Mouse (Mus musculus): ENCODE measurements around the gene Pip4k2a.

Gene Pip4k2a

DNA sequence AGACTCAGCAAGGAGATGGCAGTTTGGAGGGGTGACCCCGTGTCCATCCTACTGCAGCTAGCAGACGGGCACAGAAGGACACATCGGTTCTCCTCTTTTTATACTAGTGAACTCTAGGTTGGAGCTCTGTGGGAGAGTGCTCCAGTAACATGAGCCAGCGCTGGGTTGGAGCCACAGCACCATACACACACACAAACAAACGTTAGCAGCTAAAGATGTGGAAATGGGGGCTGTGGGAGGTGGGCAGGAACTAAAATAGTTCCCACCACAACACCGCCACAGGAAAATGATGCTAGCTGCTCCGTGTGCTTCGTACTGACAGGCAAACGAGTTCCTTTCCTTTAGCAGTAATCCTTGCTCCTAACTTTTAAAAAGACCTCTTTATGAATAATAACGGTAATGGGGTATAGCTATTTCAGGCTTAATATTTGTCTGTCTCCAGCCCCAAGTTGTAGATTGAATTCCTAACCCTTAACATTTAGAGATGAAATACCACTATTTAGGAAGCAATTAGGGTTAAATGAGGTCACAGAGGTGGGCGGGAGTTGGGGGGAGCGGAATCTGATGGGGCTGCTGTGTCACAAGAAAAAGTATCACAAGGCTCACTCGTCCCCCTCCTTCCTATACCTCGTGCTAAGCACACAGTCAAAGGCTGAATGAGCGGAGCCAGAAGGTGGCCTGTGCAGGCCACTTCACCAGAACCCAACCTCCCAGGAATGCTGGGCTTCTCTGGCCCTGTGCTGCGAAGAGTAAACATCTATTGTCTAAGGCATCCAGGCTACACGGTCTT is 73.9 kb downstream of the Pip4k2a start:
- DNase-seq (ENCODE audit: low spot score in 2 of 2): no peak

DNA sequence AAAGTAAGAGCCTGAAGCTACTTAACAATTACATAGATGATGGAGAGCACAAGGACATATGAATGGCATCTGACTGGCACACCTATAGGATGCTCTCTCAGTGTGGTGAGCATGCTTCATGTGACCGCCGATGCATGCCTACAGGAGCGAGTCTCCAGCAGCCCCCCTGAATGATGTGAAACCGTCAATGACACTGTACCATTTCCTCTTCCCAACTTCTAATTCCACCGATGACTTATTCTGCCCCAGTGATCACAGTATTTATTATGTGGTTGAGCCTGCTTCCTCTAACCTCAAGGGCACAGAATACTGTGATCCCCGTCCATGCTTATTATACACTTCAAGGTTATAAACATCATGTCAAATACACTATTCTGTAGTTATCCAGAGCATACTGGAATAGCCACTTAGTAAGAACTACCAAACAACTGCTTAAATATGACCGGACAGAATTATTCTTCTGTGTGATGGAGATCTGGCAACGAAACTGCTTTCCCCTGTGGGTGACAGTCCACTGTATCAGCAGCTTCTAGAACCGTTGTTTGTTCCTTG is 74.8 kb downstream of the Pip4k2a start:
- no peak for DNase-seq (ENCODE audit: low spot score in 2 of 2)

DNA sequence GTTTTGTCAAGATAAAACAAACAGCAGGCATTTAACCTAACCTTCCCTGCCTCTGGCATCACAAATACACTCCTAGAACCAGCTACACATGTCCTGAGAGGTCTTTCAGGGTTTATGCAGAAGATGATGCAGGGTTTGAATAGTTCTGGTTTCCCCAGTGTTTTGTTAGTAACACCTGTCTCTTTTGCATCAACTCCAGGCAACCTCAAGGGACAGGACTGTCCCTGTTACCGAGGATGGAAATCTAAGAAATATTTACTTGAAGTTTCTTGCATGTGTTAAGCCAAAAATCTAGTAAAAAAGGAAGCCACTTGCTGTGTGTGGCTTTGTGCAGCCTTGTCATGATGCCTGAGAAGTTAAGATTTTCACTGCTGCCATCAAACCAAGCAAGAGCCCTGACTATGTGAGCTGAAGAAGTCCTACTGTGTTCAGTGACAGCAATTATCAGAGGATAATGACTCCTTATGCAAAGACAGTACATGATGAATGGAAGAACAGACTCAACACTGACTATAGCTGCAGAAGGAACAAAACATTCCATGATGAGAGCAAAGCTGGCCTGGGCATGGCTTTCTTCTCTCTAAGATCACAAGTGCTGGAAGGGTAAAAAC is 76.3 kb downstream of the Pip4k2a start:
- no peak for DNase-seq (ENCODE audit: low spot score in 2 of 2)

DNA sequence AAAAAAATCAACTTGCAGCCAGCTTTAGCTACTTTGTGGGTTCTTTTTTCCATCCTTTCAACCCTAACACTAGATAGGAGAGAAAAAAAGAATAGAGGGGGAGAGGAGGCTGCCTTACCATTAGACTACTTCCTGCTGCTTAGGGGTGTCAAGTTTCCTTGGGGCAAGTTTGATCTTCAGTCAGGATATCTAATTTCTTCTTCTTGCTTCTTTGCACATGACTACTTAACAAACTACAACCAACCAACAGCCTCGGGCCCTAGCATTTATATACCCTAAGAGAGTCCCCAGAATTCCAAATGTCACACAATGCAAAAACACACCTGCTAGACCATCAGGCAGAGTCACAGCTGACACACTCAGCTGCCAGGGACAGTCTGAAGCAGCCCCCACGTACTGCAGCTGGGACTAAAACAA is 77.5 kb downstream of the Pip4k2a start:
- DNase-seq (ENCODE audit: low spot score in 2 of 2): no peak

DNA sequence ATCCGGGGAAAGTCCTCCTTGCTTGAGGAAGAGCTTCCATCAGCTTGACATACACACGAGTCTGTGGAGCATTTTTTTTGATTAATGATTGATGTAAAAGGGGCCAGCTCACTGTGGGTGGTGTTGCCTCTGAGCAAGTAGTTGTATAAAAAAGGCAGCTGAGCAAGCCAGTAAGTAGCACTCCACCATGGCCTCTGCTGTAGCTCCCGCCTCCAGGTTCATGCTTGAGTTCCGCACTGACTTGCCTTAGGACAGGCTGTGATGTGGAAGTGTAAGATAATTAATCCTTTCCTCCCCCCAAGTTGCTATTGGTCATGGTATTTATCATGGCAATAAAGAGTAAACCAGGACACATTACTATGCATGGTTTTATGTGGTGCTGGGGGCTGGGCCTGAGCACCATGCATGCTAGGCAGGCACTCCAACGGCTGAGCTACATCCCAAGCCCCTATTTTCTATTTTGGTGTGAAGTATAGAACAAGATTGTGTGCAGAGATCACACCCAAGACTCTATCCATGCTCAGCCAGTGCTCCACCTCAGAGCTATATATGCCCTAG is 78.0 kb downstream of the Pip4k2a start:
- DNase-seq (ENCODE audit: low spot score in 2 of 2): no peak

DNA sequence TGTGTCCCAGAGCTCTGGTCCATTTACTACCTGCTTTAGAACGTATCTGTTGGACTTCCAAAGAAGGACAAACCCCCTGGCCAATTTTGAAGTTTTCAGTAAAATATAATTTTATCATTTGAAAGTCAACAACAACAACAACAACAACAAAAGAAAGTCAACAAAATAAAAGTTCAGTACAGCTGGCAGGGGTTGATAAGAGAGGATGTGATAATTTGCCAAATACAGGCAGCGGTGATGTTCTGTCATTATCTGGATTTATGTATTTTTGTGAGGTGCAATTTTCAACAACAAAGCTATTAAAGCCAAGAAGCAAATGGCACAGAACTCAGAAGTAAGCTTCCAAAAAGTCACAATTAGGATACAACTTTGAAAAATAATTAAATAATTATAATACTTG is 80.1 kb downstream of the Pip4k2a start:
- DNase-seq (ENCODE audit: low spot score in 2 of 2): no peak

DNA sequence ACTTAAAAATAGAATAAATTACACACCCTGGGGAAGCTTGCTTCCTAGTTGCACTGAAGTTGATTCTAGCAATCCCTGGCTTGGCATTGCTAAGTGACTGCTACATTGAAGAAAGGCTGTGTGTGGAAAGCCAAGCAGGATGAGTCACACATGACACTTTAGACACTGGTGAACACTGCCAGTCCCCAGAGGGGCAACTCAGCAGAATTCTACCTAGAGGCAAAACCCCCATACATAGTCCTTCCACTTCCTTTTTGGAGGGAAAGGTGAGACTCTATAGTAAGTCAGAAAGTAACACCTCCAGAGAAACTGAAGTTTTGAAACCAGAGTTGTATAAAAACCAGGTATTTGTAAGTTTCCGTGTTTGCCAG is 80.6 kb downstream of the Pip4k2a start:
- DNase-seq (ENCODE audit: low spot score in 2 of 2): peak; percentile 54 to 69

DNA sequence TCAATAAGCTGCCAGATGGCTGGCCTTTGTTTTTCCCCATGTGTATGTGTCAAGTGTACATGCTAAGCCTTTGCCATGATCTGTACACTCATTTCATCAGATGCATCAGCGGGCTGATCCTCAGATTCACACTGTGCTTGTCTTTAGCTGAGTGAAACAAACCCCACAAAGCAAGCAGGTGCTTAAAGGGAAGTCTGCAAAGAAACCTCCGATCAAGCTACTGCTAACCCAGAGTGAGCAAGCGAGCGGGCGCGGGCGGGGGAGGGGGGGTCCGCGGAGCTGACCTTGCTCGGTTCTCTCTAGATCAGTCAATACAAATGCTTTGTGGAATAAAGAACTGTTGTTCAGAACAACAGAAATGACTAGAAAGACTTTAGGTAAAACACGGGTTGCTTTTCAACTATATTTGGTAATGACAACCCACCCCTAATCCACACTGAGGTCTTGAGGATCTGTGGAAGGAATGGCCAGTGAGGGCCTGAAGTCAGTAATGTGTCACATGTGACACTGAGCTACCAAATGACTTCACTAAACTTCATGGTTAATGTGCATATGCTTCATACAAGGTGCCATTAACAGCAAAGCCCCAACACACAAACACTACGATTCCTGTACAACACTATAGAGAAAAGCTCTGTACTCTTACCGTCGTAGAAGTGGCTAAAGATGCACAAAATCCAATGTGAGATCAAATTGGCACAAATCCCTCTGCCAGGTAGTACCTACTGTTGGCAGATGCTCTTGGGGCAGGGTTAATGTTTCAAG is 81.1 kb downstream of the Pip4k2a start:
- no peak for DNase-seq (ENCODE audit: low spot score in 2 of 2)

DNA sequence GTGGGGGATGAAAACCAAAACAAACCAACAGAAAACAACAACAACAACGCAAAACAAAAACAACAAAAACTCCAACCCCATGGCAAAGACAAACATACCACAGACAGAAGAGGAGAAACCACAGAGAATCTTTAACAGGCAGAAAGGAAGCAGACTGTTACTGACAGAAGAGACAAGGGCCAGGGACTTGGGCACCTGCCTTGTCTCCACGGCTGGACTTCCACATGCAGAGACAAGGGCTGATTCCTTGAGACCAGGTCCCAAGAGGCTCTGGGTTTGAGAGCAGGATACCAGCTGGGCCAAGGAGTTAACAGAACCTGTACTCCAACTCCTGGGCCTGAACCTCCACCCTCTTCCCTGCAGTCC is 81.9 kb downstream of the Pip4k2a start:
- DNase-seq (ENCODE audit: low spot score in 2 of 2): no peak

DNA sequence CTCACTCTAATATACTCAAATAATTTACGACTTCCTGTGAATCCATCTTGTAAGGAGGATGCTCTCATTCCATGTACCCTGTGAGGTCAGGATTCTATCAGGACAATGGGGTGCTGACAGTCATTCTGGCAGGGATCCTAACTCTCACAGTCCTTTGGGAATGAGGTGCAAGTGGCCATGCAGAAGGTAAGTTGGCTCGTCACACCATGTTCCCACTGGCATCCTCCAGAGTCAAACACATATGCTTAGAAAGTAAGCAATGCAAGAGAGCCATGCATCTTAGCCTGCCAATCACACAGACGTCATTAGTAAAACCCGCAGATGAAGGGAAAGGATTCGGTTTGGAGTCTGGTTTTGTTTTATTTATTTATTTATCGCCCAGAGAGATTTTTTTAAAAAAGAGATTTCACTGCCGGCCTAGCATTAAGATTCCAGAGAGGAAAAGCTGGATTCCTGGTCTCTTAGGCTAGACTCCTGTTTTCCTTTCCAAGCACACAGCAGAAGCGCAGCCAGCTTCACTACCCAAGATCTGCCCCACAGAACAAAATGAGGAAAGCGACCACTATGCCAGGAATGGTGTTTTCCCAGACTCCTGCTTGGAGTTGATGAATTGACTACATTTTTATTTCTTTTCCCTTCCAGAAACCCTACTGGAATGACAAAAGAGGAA is 82.4 kb downstream of the Pip4k2a start:
- DNase-seq (ENCODE audit: low spot score in 2 of 2): no peak

DNA sequence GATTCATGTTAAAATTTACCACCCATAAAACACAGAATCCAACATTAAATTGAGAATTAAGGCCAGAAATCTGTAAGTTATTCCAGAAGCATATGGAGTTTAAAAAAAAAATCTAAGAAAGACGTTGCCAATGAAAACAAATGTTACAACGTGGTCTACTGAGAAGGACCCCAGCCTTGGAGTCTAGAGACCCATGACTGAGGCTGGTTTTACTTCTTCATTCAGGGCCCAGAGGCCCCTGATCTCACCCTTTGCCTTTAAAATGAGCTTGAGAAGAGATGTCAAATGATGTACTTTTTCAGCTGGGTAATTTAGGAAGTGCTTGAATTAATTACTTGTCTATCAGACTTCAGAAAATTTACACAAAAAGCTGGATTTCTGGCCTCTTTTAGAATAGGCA is 83.2 kb downstream of the Pip4k2a start:
- DNase-seq (ENCODE audit: low spot score in 2 of 2): no peak

DNA sequence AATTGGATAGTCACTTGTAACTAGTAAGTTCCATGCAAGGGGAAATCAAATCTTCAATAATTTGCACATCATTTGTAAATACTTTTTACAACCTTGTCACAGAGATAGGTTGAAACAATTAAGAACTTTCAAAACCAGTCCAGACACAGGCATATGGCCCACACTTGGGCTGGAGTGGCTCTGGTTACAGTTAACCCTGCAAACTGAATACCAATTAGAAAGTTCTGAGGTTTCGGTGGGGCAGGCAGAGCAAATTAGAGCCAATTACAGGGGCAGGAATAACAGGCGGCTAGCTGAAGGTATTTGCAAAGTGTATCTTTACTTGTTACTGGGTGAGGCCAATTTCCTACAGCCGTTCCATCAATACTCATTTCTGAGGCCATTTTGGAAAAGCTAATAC is 84.3 kb downstream of the Pip4k2a start:
- DNase-seq (ENCODE audit: low spot score in 2 of 2): no peak

DNA sequence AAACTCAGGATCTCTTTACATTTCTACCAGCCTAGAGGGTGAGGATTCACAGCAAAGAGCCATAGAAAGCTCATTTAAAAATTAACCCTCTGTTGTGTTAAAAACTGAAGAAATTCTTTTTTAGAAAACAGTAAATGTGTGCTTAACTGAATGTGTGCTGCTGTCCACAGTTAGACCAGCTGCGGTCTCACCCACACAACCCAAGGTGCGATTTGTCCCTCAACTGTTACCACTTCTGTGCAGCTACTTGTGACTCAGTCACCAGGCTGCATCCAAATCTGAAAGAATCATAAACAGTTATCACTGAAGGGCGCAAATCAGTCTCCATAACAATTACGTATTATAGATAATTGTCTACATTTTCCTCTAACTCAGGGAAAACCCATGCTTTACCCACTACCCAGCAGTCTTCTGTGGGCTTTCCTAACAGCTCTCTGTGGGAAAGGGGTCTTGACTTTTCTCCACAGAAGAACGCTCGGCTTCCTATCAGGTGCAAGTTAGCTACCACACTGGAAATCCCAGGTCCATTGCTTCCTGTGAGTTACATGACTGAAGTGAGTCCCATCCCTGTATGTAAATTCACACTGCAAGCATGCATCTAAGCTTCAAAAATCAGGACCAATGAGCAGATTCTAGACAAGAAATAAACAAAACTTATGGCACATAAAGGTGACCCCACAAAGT is 86.5 kb downstream of the Pip4k2a start:
- DNase-seq (ENCODE audit: low spot score in 2 of 2): peak; percentile 47 to 71

DNA sequence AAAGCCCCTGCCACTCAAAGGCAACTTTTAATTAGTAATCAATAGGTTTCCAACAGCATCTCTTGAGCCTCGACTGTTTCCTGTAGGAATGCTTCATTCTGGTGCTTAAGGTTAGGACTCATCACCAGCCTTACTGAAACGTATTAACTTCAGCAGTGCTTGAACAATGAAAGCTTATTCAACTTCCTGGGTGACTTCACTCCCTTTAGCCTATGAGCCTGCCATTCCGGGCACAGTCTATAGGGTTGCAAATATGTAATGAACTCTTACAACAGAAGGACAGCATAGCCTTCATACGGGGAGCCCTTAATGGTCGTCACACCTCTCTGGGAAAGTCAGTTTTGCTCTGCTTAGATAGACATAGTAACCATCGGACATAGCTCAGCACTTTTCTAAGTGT is 87.7 kb downstream of the Pip4k2a start:
- no peak for DNase-seq (ENCODE audit: low spot score in 2 of 2)

DNA sequence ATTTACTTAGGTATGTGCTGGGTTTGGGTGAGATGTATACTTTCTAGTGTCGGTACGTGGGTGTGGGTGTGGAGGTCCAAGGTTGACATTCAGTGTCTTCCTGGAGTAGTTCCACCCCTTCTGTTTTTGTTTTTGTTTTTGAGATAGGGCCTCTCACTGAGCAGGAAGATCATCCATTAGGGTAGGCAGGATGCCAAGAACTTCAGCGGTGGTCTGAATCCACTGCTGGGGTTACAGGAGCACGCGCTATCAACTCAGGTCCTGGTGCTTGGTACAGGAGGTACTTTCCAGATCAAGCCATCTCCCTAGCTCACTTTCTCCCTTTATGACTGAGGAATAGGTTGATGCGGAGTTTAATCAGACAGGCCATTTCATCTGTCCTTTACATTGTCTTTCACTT is 88.2 kb downstream of the Pip4k2a start:
- no peak for DNase-seq (ENCODE audit: low spot score in 2 of 2)

DNA sequence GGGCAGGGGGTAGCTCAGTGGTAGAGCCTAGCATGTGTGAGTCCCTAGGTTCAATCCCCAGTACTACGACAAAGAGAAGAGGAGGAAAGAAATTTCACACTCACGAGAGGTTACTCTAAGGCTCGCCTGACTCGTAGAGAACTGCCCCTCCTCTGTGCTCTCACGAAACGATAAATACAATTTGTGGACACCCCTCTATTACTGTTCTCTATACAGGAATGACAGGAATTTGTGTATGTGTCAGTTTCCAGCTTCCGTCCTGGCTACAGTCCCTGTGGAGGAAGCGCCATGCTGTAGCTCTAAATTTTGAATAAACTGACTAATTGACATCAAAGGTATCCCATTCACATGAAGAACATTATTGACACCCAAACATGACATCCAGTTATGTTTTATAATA is 90.7 kb downstream of the Pip4k2a start:
- DNase-seq (ENCODE audit: low spot score in 2 of 2): no peak

DNA sequence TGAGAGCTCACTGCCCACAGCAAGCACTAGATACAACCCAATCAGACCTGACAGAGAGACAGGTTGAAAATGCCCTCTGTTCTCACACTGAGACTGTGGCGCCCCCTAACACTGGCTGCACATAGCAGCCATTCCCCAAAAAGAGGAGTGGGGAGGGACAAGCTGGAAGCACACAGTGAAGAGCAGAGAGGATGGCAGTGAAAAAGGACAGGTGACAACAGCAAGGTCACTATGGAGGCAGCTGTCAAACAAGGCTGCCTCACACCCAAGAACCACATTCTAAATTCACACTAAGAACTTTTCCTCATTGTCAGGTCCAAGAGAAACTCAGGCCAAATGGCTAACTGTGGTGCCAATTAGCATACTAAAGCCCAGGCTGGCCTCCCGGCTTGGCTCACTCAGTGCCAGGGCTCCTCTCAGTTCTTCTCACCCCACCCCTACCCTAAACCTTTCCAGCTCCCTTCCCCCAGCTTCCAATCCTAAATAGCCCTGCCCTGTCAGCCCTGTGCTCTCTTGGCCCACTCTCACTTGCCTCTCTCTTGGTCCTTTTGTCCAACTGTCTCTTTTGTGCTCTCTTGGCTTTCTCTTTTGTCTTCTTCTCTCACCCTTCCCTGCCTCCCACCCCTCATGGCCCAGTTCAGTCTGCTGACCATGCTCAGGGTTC is 91.4 kb downstream of the Pip4k2a start:
- DNase-seq (ENCODE audit: low spot score in 2 of 2): no peak

DNA sequence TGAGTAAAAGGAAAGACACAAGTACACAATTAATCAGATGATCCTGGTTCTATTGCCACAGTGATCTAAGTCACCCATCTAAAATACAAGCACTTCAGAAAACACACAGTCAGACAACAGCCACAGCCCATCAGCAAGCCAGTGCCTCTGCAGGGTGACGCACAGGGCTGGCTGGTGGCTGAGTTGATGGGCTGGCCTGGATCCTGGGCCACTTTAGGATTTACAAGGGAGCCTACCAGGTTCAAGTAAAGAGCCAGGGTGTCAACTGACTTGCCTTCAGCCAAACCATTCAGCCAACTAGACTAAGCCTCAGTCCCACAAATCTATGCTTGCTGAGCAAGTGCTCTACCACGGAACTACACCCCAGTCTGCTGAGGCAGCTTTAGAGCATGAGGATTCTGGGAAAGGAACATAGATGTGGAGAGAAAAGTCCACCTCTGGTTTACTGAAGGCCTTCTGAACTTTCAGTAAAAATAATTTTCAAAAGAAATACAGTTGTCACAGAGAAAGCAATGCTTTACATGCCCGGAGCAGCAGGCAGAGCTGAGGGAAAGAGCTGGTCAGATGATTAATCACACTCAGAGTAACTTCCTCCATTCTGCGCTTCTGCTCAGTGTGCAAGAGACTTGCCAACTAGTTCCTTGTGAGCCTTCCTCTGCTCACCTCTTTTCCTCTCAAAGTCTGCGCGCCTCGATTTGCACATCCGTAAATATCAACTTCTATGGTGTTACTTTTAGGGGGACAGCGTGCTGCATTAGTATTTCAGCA is 94.4 kb downstream of the Pip4k2a start:
- DNase-seq (ENCODE audit: low spot score in 2 of 2): no peak

DNA sequence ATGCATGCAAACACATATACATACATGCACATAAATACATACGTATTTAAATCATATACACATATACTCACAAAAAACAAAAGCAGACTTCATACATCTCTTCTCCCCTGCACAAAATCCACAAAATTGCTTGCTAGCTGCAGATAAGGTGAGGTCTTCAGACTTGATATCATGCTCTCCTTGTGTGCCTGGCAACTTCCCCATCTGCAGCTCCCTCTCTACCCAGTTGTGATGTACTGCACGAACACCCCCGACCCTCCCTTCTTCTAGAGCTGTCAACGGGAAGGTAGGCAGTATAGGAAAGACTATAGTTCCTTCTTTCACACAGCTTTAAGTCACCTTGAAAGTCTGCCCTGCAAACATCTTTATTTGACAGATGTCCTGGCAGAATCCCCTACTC is 96.8 kb downstream of the Pip4k2a start:
- DNase-seq (ENCODE audit: low spot score in 2 of 2): no peak

DNA sequence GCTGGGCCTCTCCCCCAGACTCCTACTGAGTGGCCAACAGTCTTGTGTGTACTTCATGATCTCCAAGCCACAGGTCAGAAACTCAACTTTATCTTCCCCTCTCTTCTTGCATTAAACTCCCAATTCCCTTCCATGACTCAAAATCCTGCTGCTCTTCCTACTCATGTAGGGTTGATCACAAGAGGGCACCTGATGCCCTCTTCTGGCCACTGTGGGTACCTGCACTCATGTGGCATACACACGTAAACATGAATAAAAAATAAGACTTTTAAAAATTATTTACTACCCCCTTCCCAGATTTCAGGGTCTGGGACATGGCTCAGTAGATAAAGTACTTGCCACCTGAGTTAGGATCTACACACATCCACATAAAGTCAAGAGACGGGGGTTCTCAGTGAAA is 97.3 kb downstream of the Pip4k2a start:
- no peak for DNase-seq (ENCODE audit: low spot score in 2 of 2)
